Comparison of ENCODE assay signal across 8 mouse cellular contexts in the genomic region with DNA sequence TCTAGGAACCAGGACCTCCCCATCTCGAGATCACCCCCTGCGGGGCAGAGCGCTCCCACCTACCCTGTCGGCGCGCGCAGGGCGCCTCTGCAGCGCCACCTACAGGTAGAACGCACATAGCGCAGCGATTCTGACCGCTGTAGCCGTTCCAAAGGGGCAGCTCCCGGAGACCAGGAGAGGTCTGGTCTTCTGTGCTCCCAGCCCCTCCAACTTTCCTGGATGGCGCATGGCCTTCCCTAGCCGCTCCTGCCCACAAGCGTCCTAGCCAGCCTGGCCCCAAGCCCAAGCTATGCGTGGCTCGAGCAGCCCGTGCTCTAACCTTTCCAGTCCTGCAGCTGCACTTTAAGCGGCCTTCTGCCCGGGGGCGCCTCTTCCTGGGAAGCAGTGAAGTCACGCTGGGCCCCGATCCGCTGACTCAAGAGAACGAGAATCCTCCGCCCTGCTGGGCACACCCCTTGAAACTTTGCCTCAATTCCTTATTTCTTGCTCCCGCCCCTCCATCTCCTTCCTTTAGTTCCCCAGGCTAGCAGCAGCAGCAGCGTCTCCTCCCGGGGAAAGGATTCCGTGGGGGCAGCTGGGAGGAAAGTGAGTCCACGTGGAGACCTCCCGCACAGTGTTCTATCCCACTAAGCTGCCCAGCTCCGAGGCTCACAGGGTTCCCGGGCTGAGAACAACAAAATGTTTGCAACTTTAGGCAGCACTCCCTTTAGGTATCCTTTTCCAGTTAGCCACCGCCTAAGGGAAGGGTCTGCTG. TPM values are rescaled to one million over a fixed set of nuclear protein-coding genes. Genes with fewer than 3 reads are reported as not detected.
DNase-seq lines count a peak whose midpoint lies in the region; ATAC-seq and TF ChIP-seq lines count a peak whose summit lies in the region.

A gene (minus strand): TSS at position 379 of the 754 bp plus-strand sequence.

- in situ Hi-C loops in Patski (cut with MboI; ENCODE audit: low pct_unique_long_range_greater_than_20kb), result loop anchor here (5.0 to 10.0 kb wide), 2 partner anchors 41 to 188 kb away; no protein-coding TSS in a partner anchor

- H3K4me1 ChIP-seq in hindbrain, embryonic 16.5 days (ENCODE audit: control insufficient read depth, insufficient read depth, low read depth, low read length), result no peaks in the 10 kb centered on the region

- peak; percentile 69 for ATAC-seq in Patski
- ATAC-seq in hindbrain, embryonic 16.5 days, result peak; percentile 85
- peak; percentile 93 for ATAC-seq in megakaryocyte progenitor cell, adult 5-6 weeks (replicated peaks; ENCODE audit: poor library complexity)

- H3K9me3 ChIP-seq in hindbrain, embryonic 16.5 days (ENCODE audit: control insufficient read depth, low read length), result no peaks in the 10 kb centered on the region

- peak within 1 kb of the TSS; percentile 43 for H3K4me3 ChIP-seq in hindbrain, embryonic 16.5 days (ENCODE audit: low read length)

- CTCF ChIA-PET in Patski (lab: Charles Lee), result interaction anchor here (0.7 to 2.0 kb wide), 11 partner anchors 7 to 185 kb away, joined by 3 to 17 read pairs (median 4); no protein-coding TSS in a partner anchor

- DNase-seq in Patski (ENCODE audit: low read depth, low spot score), result no peak
- peak; percentile 24 for DNase-seq in cerebellum, adult 9-11 months
- DNase-seq in gastrocnemius, adult 18-20 months (ENCODE audit: low spot score), result peak; percentile 60
- peak; percentile 7 to 16 for DNase-seq in left cerebral cortex, adult 8-10 months (ENCODE audit: low spot score in 2 of 2)
- DNase-seq in right cerebral cortex, postnatal 10 days (ENCODE audit: low spot score in 2 of 2), result peak; percentile 30 to 66
- peak; percentile 71 to 74 for DNase-seq in urinary bladder, postnatal 4 days (ENCODE audit: low spot score in 2 of 2)

- peak within 1 kb of the TSS; percentile 84 for H3K4me2 ChIP-seq in hindbrain, embryonic 16.5 days (ENCODE audit: low read length)

- no peak for TF ChIP-seq CTCF in Patski (IDR thresholded peaks at IDR 0.05)

- H3K36me3 ChIP-seq in hindbrain, embryonic 16.5 days (ENCODE audit: control insufficient read depth, insufficient read depth, low read length), result no peaks in the 10 kb centered on the region

- POLR2A ChIA-PET in Patski (lab: Charles Lee), result no interaction called here

- WGBS in hindbrain, embryonic 16.5 days, result 18% methylated on average over 38 of the region's 38 CpGs

- no peaks in the 10 kb centered on the region for H3K27me3 ChIP-seq in Patski
- no peaks in the 10 kb centered on the region for H3K27me3 ChIP-seq in hindbrain, embryonic 16.5 days (replicated peaks; ENCODE audit: control insufficient read depth, insufficient read depth, low read length)

- H3K9ac ChIP-seq in hindbrain, embryonic 16.5 days (ENCODE audit: low read depth, low read length), result peak within 1 kb of the TSS; percentile 59

- no peak within 1 kb of the TSS for H3K27ac ChIP-seq in hindbrain, embryonic 16.5 days (ENCODE audit: low read depth, low read length)

RNA-seq across cellular contexts. Expression of the gene that starts here (rescaled TPM):
- polyA plus RNA-seq in Patski (2021), result 8.6 TPM
- total RNA-seq in gastrocnemius, adult 18-20 months (2021), result 1 to 10 TPM; 1.6 to 2.3 TPM
- polyA plus RNA-seq in hindbrain, embryonic 16.5 days (2015; fragmentation: Nextera tagmentation; extraction: Ambion mirVana), result 0.35 and 0.82 TPM in 2 replicates
- total RNA-seq in left cerebral cortex, adult 8-10 months (2022), result 1 to 10 TPM; 1.0 to 2.8 (median 1.7) TPM
- 54.9 and 57.2 TPM in 2 replicates for total RNA-seq in megakaryocyte progenitor cell, adult 5-6 weeks (2015)
- 12.7 and 13.2 TPM in 2 replicates for total RNA-seq in megakaryocyte progenitor cell, adult 5-6 weeks (2017)

Comparison
In these comparisons a context has a peak if more than half of its experiments do, and no peak if none do; other contexts are left out.
1. Peak in ATAC-seq, H3K4me3 ChIP-seq, H3K9ac ChIP-seq and H3K4me2 ChIP-seq in hindbrain, embryonic 16.5 days; RNA of the gene not detected or under 1 TPM.